Mouse (Mus musculus): ENCODE data around the gene Ift43. TPM values are rescaled to one million over a fixed set of nuclear protein-coding genes. Genes with fewer than 3 reads are reported as not detected.
A peak's percentile ranks its signal among the peaks of the same experiment; 100 is the strongest.

The Ift43 gene
- polyA plus RNA-seq, 1 experiment from 2014 or later, result 47.9 TPM

GRCm38 (mm10) chr12:86181879-86182278 lies 99.5 kb downstream of the Ift43 start:
- no peaks in the 10 kb centered on the region for H3K27me3 ChIP-seq (replicated peaks)
- ATAC-seq (replicated peaks), result peak; percentile 56
- H3K9me3 ChIP-seq, result no peaks in the 10 kb centered on the region
- H3K27ac ChIP-seq, result 0 out of 2 replicates have a peak overlapping the region, but pooled peaks have one; percentile 6
- no peak overlapping the region for H3K9ac ChIP-seq
- 46% methylated on average over 2 of the region's 2 CpGs for WGBS
- H3K36me3 ChIP-seq (replicated peaks), result no peaks in the 10 kb centered on the region
- peaks cover 24% of the 10 kb centered on the region for H3K4me1 ChIP-seq
- no peak overlapping the region for H3K4me2 ChIP-seq
- no peak overlapping the region for H3K4me3 ChIP-seq

GRCm38 (mm10) chr12:86182414-86182813 lies 100.1 kb downstream of the Ift43 start:
- Histone ChIP-seq H3K27ac (no peak overlapping the region), H3K36me3 (replicated peaks) (no peaks in the 10 kb centered on the region), H3K4me2 (no peak overlapping the region), H3K9me3 (no peaks in the 10 kb centered on the region), H3K4me3 (no peak overlapping the region), H3K4me1 (peaks cover 21% of the 10 kb centered on the region), H3K27me3 (replicated peaks) (no peaks in the 10 kb centered on the region), H3K9ac (no peak overlapping the region)
- peak; percentile 26 for ATAC-seq (replicated peaks)
- WGBS, result 90% methylated on average over 1 of the region's 1 CpGs

GRCm38 (mm10) chr12:86188161-86188560 lies 105.8 kb downstream of the Ift43 start:
- 66% methylated on average over 5 of the region's 5 CpGs for WGBS
- H3K4me1 ChIP-seq, result peaks cover 18% of the 10 kb centered on the region
- ATAC-seq (replicated peaks), result no peak

GRCm38 (mm10) chr12:86189601-86190323 lies 107.4 kb downstream of the Ift43 start:
- H3K36me3 ChIP-seq (replicated peaks), result no peaks in the 10 kb centered on the region
- no peaks in the 10 kb centered on the region for H3K9me3 ChIP-seq
- peaks cover 18% of the 10 kb centered on the region for H3K4me1 ChIP-seq

More at GRCm38 (mm10) chr12:86188161-86188560, 105.8 kb downstream of the Ift43 start:
- H3K27ac ChIP-seq, result no peak overlapping the region
- H3K4me2 ChIP-seq, result no peak overlapping the region
- no peaks in the 10 kb centered on the region for H3K27me3 ChIP-seq (replicated peaks)
- H3K4me3 ChIP-seq, result no peak overlapping the region
- H3K9ac ChIP-seq, result no peak overlapping the region
- H3K36me3 ChIP-seq (replicated peaks), result no peaks in the 10 kb centered on the region
- H3K9me3 ChIP-seq, result no peaks in the 10 kb centered on the region

GRCm38 (mm10) chr12:86192036-86192449 lies 109.7 kb downstream of the Ift43 start:
- Histone ChIP-seq H3K27ac (no peak overlapping the region), H3K9ac (no peak overlapping the region), H3K27me3 (replicated peaks) (no peaks in the 10 kb centered on the region), H3K9me3 (no peaks in the 10 kb centered on the region), H3K36me3 (replicated peaks) (no peaks in the 10 kb centered on the region), H3K4me2 (no peak overlapping the region), H3K4me1 (peaks cover 18% of the 10 kb centered on the region), H3K4me3 (no peak overlapping the region)
- ATAC-seq (replicated peaks), result no peak
- WGBS, result 25% methylated on average over 15 of the region's 15 CpGs

More at GRCm38 (mm10) chr12:86189601-86190323, 107.4 kb downstream of the Ift43 start:
- no peak overlapping the region for H3K4me3 ChIP-seq
- ATAC-seq (replicated peaks), result no peak
- 28% methylated on average over 19 of the region's 19 CpGs for WGBS
- H3K4me2 ChIP-seq, result no peak overlapping the region
- H3K27me3 ChIP-seq (replicated peaks), result no peaks in the 10 kb centered on the region
- H3K27ac ChIP-seq, result no peak overlapping the region
- no peak overlapping the region for H3K9ac ChIP-seq

- H3K9ac ChIP-seq, result no peak overlapping the region
- H3K4me2 ChIP-seq, result no peak overlapping the region
- no peaks in the 10 kb centered on the region for H3K9me3 ChIP-seq
- no peak for ATAC-seq (replicated peaks)
- H3K27ac ChIP-seq, result no peak overlapping the region
- H3K4me1 ChIP-seq, result peaks cover 4% of the 10 kb centered on the region
- H3K4me3 ChIP-seq, result no peak overlapping the region
- WGBS, result 91% methylated on average over 7 of the region's 7 CpGs
- no peaks in the 10 kb centered on the region for H3K36me3 ChIP-seq (replicated peaks)
- H3K27me3 ChIP-seq (replicated peaks), result no peaks in the 10 kb centered on the region
These were observed 114.6 kb downstream of the Ift43 start for GRCm38 (mm10) chr12:86196944-86197343.

GRCm38 (mm10) chr12:86203443-86204057 lies 121.2 kb downstream of the Ift43 start:
- Histone ChIP-seq H3K36me3 (replicated peaks) (no peaks in the 10 kb centered on the region), H3K9ac (no peak overlapping the region), H3K4me1 (no peaks in the 10 kb centered on the region), H3K4me3 (no peak overlapping the region), H3K9me3 (no peaks in the 10 kb centered on the region), H3K4me2 (no peak overlapping the region), H3K27me3 (replicated peaks) (no peaks in the 10 kb centered on the region), H3K27ac (no peak overlapping the region)
- 77% methylated on average over 8 of the region's 8 CpGs for WGBS
- ATAC-seq (replicated peaks), result no peak

GRCm38 (mm10) chr12:86211099-86211520 lies 128.8 kb downstream of the Ift43 start:
- H3K4me1 ChIP-seq, result peaks cover 35% of the 10 kb centered on the region
- no peaks in the 10 kb centered on the region for H3K9me3 ChIP-seq
- H3K9ac ChIP-seq, result peak overlapping the region; percentile 29
- ATAC-seq (replicated peaks), result peak; percentile 7; the same call in 1 of the 2 replicates
- peaks cover 24% of the 10 kb centered on the region for H3K27me3 ChIP-seq (replicated peaks)
- H3K27ac ChIP-seq, result no peak overlapping the region
- WGBS, result 2% methylated on average over 19 of the region's 19 CpGs
- peak overlapping the region; percentile 25 for H3K4me3 ChIP-seq
- peak overlapping the region; percentile 47 for H3K4me2 ChIP-seq
- H3K36me3 ChIP-seq (replicated peaks), result no peaks in the 10 kb centered on the region

Other genes with a start within 250 kb of the Ift43 start
- 3.5 and 4.7 TPM in 2 replicates for gene Tgfb3, start 3.5 kb upstream of the Ift43 start, polyA plus RNA-seq (2015; fragmentation: Nextera tagmentation; extraction: Ambion mirVana)
- 31.2 and 32.4 TPM in 2 replicates for gene Gpatch2l, start 159.3 kb downstream of the Ift43 start, polyA plus RNA-seq (2015; fragmentation: Nextera tagmentation; extraction: Ambion mirVana)

Data from midbrain, embryonic 15.5 days (tissue).